Mouse (Mus musculus) embryonic facial prominence, embryonic 14.5 days (tissue): Measurements from ENCODE around the gene Olfr1097. TPM values are rescaled to one million over a fixed set of nuclear protein-coding genes. Genes with fewer than 3 reads are reported as not detected.

Source experiments
- ATAC-seq: fragments of 200-750 bp; cut with Nextera tagmentation; 2 replicates; pipeline ENCODE4 v1.8.0; 2017; ENCODE audit warnings: low read depth, moderate number of reproducible peaks, moderate TSS enrichment
- DNase-seq: peaks from one replicate; pipeline ENCODE4 v3.0.0-alpha.2; 2015; ENCODE audit warnings: low spot score
- H3K27ac ChIP-seq: fragments of 300-500 bp; sonication (generic); replicated peaks from 2 replicates; pipeline ENCODE4 v1.5.1; 2014; ENCODE audit warnings: low read depth, mild to moderate bottlenecking, low read length, moderate library complexity
- H3K27me3 ChIP-seq: fragments of 300-500 bp; sonication (generic); replicated peaks from 2 replicates; pipeline ENCODE4 v1.6.1; 2014; ENCODE audit warnings: low read length; ENCODE audit not compliant: control insufficient read depth, insufficient read depth
- H3K36me3 ChIP-seq: fragments of 300-500 bp; sonication (generic); 2 replicates; pipeline ENCODE4 v1.6.1; 2014; ENCODE audit warnings: low read length, mixed read lengths; ENCODE audit not compliant: control insufficient read depth, insufficient read depth
- H3K4me1 ChIP-seq: fragments of 300-500 bp; sonication (generic); 2 replicates; pipeline ENCODE4 v1.6.1; 2014; ENCODE audit warnings: antibody characterized with exemption, low read length; ENCODE audit not compliant: control insufficient read depth, insufficient read depth
- H3K4me2 ChIP-seq: fragments of 300-500 bp; sonication (generic); 2 replicates; pipeline ENCODE4 v1.6.1; 2014; ENCODE audit warnings: low read depth, mild to moderate bottlenecking, low read length, moderate library complexity, mixed read lengths
- H3K4me3 ChIP-seq: fragments of 300-500 bp; sonication (generic); 2 replicates; pipeline ENCODE4 v1.5.1; 2014; ENCODE audit warnings: low read depth, mild to moderate bottlenecking, low read length
- H3K9ac ChIP-seq: fragments of 300-500 bp; sonication (generic); 2 replicates; pipeline ENCODE4 v1.6.1; 2014; ENCODE audit warnings: low read depth, mild to moderate bottlenecking, low read length, moderate library complexity, mixed read lengths
- H3K9me3 ChIP-seq: fragments of 300-500 bp; sonication (generic); 2 replicates; pipeline ENCODE4 v1.6.1; 2016; ENCODE audit warnings: low read length; ENCODE audit not compliant: control insufficient read depth
- WGBS: fragments of 180-500 bp; shearing (Covaris S2); extraction: QIAGEN DNeasy Blood & Tissue Kit; methylation state at CpG from one replicate; pipeline ENCODE4 v1.1.7; 2014; 5-methylcytosine and 5-hydroxymethylcytosine counted together
- polyA plus RNA-seq: library from polyadenylated mRNA; unstranded; fragments of >200 nt; fragmentation: Nextera tagmentation; extraction: Ambion mirVana; gene quantifications from 2 replicates; pipeline ENCODE4 v1.2.1, GENCODE M21; 2014

Olfr1097 gene
- polyA plus RNA-seq = 0.05 TPM in 1 of 2 replicates, not detected in the other

GRCm38 (mm10) chr2:86892116-86892515 is at the start of gene Olfr1097:
Gene Olfr1097 (minus strand): TSS chr2:86892216.
- no peak within 1 kb of the TSS for H3K4me3 ChIP-seq
- DNase-seq (no peak), ATAC-seq (no peak)
- H3K27ac ChIP-seq = no peak within 1 kb of the TSS
- no peaks in the 10 kb centered on the region for H3K36me3 ChIP-seq
- no peaks in the 10 kb centered on the region for H3K4me1 ChIP-seq
- no peaks in the 10 kb centered on the region for H3K27me3 ChIP-seq
- no peaks in the 10 kb centered on the region for H3K9me3 ChIP-seq
- no peak within 1 kb of the TSS for H3K9ac ChIP-seq
- 93% methylated on average over 1 of the region's 1 CpGs for WGBS
- no peak within 1 kb of the TSS for H3K4me2 ChIP-seq

GRCm38 (mm10) chr2:86926557-86926956 is 34.5 kb upstream of the Olfr1097 start:
- Histone ChIP-seq H3K9ac (no peak overlapping the region), H3K27me3 (no peaks in the 10 kb centered on the region), H3K4me3 (no peak overlapping the region), H3K4me1 (no peaks in the 10 kb centered on the region), H3K4me2 (no peak overlapping the region), H3K9me3 (no peaks in the 10 kb centered on the region), H3K27ac (no peak overlapping the region), H3K36me3 (no peaks in the 10 kb centered on the region)
- DNase-seq (no peak), ATAC-seq (no peak)

- Histone ChIP-seq H3K36me3 (no peaks in the 10 kb centered on the region), H3K4me1 (no peaks in the 10 kb centered on the region), H3K9ac (no peak within 1 kb of the TSS), H3K4me2 (no peak within 1 kb of the TSS), H3K9me3 (no peaks in the 10 kb centered on the region), H3K4me3 (no peak within 1 kb of the TSS), H3K27ac (no peak within 1 kb of the TSS), H3K27me3 (no peaks in the 10 kb centered on the region)
- ATAC-seq = no peak
- no peak for DNase-seq
- WGBS = 90% methylated on average over 1 of the region's 1 CpGs
Observed at GRCm38 (mm10) chr2:86924445-86924844, 32.4 kb upstream of the Olfr1097 start, which contains the start of gene Olfr1098. Gene Olfr1098 (minus strand): TSS chr2:86924545.

GRCm38 (mm10) chr2:86905647-86906046 is 13.6 kb upstream of the Olfr1097 start:
- Histone ChIP-seq H3K4me1 (no peaks in the 10 kb centered on the region), H3K4me2 (no peak overlapping the region), H3K9ac (no peak overlapping the region), H3K9me3 (no peaks in the 10 kb centered on the region), H3K36me3 (no peaks in the 10 kb centered on the region), H3K4me3 (no peak overlapping the region), H3K27ac (no peak overlapping the region), H3K27me3 (no peaks in the 10 kb centered on the region)
- ATAC-seq (no peak), DNase-seq (no peak)
- WGBS = 90% methylated on average over 2 of the region's 2 CpGs

GRCm38 (mm10) chr2:86874702-86875101 is 17.3 kb downstream of the Olfr1097 start, which contains the start of gene Gm13723:
Gene Gm13723 (minus strand): TSS chr2:86874802.
- H3K4me3 ChIP-seq = no peak within 1 kb of the TSS
- H3K4me1 ChIP-seq = no peaks in the 10 kb centered on the region
- 47% methylated on average over 1 of the region's 1 CpGs for WGBS
- H3K27ac ChIP-seq = no peak within 1 kb of the TSS
- no peaks in the 10 kb centered on the region for H3K36me3 ChIP-seq
- no peaks in the 10 kb centered on the region for H3K27me3 ChIP-seq
- no peak for DNase-seq
- no peak for ATAC-seq
- H3K9ac ChIP-seq = no peak within 1 kb of the TSS
- H3K4me2 ChIP-seq = no peak within 1 kb of the TSS
- 0 out of 2 replicates have a peak, but pooled peaks cover 3% of the 10 kb centered on the region for H3K9me3 ChIP-seq

GRCm38 (mm10) chr2:86851596-86851995 is 40.4 kb downstream of the Olfr1097 start, which contains the start of gene Olfr1095:
Gene Olfr1095 (minus strand): TSS chr2:86851696.
- no peaks in the 10 kb centered on the region for H3K9me3 ChIP-seq
- H3K4me1 ChIP-seq = no peaks in the 10 kb centered on the region
- H3K4me2 ChIP-seq = no peak within 1 kb of the TSS
- 89% methylated on average over 3 of the region's 3 CpGs for WGBS
- no peaks in the 10 kb centered on the region for H3K27me3 ChIP-seq
- H3K27ac ChIP-seq = no peak within 1 kb of the TSS
- H3K4me3 ChIP-seq = no peak within 1 kb of the TSS
- no peaks in the 10 kb centered on the region for H3K36me3 ChIP-seq
- DNase-seq = no peak
- H3K9ac ChIP-seq = no peak within 1 kb of the TSS
- no peak for ATAC-seq

Other genes starting within 250 kb of the Olfr1097 start
- gene Olfr1085, start 230.2 kb downstream of the Olfr1097 start, polyA plus RNA-seq = not detected in 2 replicates
- not detected in 2 replicates for gene Olfr1086, start 212.1 kb downstream of the Olfr1097 start, polyA plus RNA-seq
- not detected in 2 replicates for gene Olfr1087, start 193.8 kb downstream of the Olfr1097 start, polyA plus RNA-seq
- not detected in 2 replicates for gene Olfr1089, start 158.5 kb downstream of the Olfr1097 start, polyA plus RNA-seq
- not detected in 2 replicates for gene Olfr1090, start 133.2 kb downstream of the Olfr1097 start, polyA plus RNA-seq
- gene Olfr1093, start 109.7 kb downstream of the Olfr1097 start, polyA plus RNA-seq = not detected in 2 replicates
- not detected in 2 replicates for gene Olfr141, start 82.2 kb downstream of the Olfr1097 start, polyA plus RNA-seq
- gene Olfr1094, start 67.6 kb downstream of the Olfr1097 start, polyA plus RNA-seq = not detected in 2 replicates
- not detected in 2 replicates for gene Olfr1095, start 40.5 kb downstream of the Olfr1097 start, polyA plus RNA-seq
- not detected in 2 replicates for gene Gm13723, start 17.4 kb downstream of the Olfr1097 start, polyA plus RNA-seq
- 0.06 TPM in 1 of 2 replicates, not detected in the other for gene Olfr1098, start 32.3 kb upstream of the Olfr1097 start, polyA plus RNA-seq
- gene Olfr1099, start 68.5 kb upstream of the Olfr1097 start, polyA plus RNA-seq = not detected in 2 replicates
- gene Olfr1100, start 87.7 kb upstream of the Olfr1097 start, polyA plus RNA-seq = not detected in 2 replicates
- gene Olfr1101, start 99.0 kb upstream of the Olfr1097 start, polyA plus RNA-seq = not detected in 2 replicates
- not detected in 2 replicates for gene Olfr1102, start 106.2 kb upstream of the Olfr1097 start, polyA plus RNA-seq
- 0.24 TPM in 1 of 2 replicates, not detected in the other for gene Olfr1104, start 134.9 kb upstream of the Olfr1097 start, polyA plus RNA-seq
- gene Olfr1105, start 144.3 kb upstream of the Olfr1097 start, polyA plus RNA-seq = 0.18 TPM in 1 of 2 replicates, not detected in the other
- not detected in 2 replicates for gene Olfr1106, start 160.1 kb upstream of the Olfr1097 start, polyA plus RNA-seq
- gene Olfr1107, start 183.6 kb upstream of the Olfr1097 start, polyA plus RNA-seq = not detected in 2 replicates
- gene Olfr1109, start 203.8 kb upstream of the Olfr1097 start, polyA plus RNA-seq = not detected in 2 replicates
- gene Olfr259, start 222.4 kb upstream of the Olfr1097 start, polyA plus RNA-seq = not detected in 2 replicates
- gene Olfr1110, start 248.1 kb upstream of the Olfr1097 start, polyA plus RNA-seq = 0.06 TPM in 1 of 2 replicates, not detected in the other